Mouse (Mus musculus): ENCODE results near the gene Nr6a1. TPM values are rescaled to one million over a fixed set of nuclear protein-coding genes. Genes with fewer than 3 reads are reported as not detected.

The Nr6a1 gene
- total RNA-seq, 2 experiments from 2014 or later: 1.6 to 2.6 TPM

DNA sequence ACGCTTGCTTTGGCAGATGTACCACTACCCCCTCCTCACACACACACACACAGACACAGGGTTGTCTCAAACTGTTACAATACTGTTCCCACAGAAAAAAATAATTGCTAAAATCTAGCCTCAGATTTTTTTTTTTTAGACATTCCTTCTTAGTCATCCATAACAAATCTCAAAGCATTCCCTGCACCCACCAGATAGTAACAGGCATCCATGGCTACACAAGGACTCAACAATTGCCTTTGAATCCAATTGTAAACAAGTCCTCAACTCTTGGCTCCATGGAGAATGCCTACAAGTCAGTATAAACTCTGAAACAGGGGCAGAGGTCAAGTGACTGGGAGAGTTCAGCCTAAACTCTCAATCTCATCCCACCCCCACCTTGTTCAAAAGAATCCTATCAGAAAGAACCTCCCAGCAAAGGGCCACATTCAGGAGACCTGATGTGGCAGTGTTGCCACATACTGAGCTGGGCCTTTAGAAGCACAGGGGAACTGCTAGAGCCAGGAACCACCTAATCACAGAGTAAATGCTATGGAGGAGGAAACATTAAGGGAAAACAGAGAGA lies 52.9 kb downstream of the Nr6a1 start:
- DNase-seq: no peak

DNA sequence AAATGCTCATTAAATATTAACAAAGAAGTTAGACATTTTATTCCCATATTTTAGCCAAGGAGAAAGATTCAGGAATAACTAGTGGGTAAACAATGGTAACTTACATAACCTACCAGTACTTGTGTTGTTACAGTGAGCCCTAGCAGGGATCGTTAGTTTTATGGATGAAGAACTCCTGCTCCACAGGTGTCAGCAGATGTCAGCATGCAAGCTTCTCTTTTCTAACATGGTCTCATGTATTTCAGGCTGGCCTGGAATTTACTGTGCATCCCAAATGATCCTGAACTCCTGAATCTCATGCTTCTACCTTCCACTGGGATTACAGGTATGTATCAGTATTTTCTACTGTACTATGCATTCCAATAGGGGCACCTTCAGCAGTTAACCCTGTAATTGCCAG lies 54.8 kb downstream of the Nr6a1 start:
- DNase-seq: no peak

DNA sequence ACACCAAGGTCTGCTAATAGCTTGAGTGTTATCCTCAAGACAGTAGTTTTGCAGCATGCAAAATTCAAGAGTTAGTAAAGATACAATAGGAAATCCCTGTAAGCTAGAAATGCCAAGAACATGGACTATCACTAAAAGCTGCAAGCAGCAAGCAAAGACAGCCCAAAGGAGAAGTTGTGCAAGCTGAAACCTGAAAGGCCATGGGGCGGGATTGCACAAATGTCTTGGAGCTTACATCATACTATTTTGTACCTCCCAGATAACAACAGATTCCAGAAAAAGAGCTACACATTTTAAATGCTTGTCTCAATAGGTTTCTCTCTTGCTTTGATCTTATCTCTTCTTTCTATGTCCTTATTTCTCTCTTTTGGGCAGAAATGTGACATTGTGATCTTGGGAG lies 60.8 kb downstream of the Nr6a1 start:
- no peak for DNase-seq

DNA sequence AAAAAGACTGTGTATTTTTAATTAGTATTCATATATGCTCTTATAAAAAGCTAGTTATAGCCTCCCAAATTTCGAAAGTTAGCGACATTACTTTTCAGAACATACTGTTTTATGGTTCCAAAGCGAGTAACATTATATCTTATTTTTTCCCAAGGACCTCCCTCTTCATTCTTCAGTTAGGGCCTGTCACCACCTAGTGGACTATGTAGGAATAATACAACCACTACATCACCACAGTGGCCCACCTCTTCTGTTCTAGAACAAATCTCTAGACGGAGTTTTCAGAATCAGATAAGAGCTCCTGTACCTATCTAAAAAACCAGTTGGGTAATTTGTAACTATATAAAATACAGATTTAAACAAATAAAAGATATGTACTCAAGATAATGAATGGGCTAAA lies 63.5 kb downstream of the Nr6a1 start:
- no peak for DNase-seq

DNA sequence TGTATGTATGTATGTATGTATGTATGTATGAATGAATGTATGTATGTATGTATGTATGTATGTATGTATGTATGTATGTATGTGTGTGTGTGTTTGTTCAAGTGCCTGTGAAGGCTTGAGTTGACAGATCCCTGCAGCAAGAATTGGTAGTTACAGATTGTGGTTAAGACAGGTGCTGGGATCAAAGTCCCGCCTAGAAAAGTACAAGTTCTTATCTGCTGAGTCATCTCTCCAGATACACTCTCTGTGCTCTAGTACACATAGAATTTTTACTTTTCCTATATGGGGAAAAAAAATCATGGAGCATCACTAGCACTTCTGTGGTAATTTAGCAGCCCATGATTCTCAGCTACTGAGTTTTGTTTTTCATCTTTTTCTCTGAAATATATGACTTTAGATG lies 75.7 kb downstream of the Nr6a1 start:
- no peak for DNase-seq

DNA sequence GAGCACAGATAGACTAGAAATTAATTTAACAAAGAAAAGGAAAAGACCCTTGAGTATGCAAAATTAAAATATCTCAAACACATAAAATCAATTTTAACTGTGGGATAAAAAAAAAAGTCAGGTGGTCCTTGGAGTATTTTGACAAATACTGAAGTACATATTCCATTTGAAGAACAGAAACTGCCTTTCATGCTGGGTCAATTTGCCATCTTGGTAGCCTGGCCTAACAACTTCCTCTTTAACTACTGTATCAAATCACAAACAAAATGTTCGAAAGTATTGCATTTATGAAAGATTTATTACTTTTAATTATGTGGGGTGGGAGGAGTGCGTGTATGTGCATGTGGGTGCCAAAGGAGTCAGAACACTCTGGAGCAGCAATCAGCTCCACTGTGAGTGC lies 81.2 kb downstream of the Nr6a1 start:
- no peak for DNase-seq

DNA sequence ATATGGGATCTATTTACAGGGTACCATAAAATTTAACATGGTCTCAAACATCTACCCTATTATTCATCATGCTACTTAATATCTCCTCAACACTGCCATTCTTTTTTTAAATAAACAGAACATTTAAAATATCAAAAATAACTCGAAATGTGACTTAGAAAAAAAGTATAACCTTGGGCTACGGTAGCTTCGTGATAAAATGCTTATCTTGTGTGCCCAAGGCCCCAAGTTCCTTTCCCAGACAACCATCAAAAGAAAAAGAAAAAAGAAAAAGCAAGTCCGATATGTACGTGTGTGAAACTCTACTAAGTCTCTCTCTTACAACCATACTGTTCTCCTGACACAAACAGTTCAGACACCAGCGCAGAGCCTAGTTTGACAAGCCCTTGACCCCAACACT lies 92.0 kb downstream of the Nr6a1 start:
- DNase-seq: no peak

DNA sequence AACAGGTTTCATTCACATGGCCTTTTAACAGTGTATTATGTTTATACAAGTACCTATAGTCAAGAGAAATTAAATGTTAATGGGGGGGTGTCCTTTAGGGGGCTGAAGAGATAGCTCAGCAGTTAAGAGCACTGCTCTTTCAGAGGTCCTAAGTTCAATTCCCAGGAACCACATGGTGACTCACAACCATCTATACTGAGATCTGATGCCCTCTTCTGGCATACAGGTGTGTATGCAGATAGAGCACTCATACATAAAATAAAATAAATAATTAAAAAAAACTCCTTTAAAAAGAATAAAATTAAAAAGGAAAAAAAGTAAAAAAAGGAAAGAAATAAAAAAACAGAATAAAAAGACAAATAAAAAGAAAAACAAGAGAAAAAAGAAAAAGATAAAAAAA lies 95.5 kb downstream of the Nr6a1 start:
- DNase-seq: no peak

DNA sequence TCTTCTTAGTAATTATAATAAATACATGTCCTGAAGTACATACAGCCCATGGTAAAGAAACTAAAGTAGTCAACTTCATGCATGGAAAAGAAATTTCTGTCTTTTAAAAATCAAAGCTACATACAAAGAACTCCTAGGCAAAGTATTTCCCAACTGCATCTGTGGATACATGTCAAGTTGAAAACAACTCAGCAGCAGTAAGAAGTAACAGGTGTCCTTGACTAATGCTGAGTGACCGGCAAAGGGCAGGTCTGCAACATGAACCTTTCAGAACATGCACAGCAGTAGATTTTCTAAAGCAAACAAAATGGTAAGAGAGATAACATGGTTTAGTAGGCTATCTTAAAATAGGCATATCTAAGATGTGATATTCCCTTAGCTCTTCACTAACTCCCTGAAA lies 98.0 kb downstream of the Nr6a1 start:
- DNase-seq: no peak

DNA sequence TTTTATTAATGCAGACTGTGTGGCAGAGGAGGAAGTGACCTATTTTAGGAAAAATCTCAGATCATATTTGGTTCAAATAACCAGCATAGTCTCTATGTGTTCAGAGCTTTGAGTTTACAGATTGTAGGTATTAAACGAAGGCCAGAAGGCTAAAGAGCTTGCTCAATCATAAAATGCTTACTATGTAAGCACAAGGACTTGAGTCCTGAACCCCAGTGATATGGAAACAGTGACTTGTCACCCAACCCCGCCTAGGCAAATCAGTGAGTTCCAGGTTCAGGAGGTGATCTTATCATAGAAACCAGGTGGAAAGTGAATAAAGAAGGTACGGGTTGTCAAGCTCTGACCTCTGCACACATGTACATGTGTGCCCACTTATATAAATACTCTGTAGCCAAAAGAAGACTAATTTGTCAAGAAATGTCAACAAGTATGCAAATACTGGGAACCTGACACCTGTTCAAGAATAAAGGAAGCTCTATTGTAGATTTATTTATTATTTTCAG lies 99.6 kb downstream of the Nr6a1 start:
- DNase-seq: no peak

DNA sequence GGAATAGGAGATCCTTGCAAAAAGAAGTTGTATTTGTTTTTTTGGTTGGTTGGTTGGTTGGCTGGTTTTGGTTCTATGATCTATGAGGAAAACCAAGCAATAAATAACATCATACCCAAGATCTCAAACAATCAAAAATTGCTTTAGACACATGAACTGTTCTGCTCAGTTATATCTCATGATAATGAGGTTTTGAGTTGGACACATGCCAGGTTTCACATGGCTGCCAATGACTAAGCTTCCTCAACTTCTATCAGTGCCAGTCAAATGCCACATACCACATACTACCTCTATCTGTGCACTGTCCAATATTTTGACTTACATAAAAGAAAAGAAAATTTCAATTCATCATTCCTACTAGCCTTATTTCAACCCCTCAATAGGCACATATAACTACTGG lies 101.3 kb downstream of the Nr6a1 start:
- no peak for DNase-seq

DNA sequence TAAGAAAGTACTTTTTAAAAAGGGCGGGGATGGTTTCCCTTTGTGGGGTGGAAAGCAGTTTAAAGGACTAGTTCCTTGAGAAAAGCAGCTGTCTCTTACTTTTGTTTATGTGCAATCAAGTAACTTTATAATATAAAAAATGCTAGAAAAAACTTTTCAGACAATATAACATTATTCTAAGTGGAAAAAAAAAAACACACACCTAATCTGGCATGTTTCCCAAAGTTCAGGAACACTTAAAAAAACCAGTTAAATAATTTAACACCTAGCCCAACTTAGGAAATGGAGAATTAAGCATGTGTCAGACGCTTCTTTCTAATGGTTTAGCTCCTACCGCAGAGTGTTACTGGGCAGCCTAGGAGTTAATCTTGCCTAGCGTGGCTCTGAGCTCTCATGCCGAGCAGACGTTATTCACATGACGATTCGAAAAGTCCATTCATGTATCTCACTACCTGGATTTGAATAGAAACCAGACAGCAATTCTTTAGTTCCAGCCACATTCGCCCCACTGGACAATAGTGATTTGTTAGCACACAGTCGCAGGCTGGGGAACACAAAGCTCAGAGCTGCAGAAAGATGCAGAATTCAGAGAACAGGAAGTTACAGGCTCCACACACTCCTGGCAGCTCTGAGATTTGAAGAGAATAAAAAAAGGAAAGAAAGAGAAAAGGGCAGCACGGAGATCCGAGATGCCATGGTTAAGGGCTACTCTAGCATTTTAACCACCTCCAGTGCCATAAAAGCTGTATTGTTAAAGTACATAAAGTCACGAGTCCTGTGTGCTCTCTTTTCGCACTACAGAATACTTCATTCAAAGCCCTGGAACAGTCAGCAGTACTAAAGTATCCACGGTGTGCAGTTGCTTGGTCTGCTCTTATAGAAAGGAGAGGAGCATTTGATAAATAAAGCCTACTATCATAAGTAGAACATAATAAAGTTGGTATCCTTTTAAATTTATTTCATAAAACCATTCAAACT lies 102.4 kb downstream of the Nr6a1 start:
- peak; percentile 7 for DNase-seq

DNA sequence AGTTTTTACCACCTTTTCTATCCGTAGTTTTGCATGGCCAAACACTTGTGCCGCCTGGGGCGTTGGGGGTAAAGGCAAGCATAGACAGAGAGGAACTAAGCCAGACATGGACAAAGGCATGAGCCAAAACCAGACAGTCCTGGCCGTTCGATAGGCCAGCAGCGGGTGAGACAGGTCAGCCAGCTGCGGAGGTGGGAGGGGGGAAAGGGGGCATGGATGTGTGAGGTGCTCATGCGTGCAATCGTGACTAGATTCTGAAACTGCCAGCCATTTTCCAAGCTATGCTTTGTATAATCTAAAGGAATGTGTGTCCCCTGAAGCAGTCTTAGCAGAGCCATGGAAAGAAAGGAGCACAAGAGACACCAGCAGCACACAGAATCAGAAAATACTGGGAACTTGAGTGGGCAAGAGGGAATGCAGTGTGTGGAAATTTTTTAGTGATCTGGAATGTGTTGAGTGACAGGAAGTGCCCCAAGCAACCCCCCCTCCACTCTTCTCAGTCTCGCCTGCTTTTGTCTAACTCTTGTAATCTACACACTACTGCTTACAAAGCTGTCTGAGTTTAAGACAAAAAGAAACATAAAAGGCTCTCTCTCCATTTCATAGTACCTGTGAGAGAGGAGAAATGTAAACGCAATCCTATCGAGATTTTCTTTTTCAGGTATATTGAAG lies 103.4 kb downstream of the Nr6a1 start:
- peak; percentile 37 for DNase-seq

DNA sequence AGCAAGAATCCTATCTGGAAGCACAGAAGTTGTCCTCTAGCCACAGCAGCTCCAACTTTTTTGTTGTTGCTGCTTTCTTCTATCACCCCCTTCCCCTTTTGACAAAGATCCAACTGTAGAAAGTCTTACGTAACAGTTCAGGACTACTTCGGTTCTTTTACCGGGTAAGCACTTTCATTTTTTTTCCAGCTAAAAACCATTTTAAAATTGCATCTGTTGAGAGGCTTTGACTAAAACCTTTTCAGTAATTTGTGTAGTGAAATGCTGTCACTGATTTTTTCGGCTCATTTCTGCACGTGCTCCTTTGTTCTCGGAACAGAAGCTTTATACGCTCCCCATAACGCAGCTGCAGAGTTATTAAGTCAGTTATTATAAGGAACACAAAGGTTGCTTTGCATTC lies 104.1 kb downstream of the Nr6a1 start:
- no peak for DNase-seq

DNA sequence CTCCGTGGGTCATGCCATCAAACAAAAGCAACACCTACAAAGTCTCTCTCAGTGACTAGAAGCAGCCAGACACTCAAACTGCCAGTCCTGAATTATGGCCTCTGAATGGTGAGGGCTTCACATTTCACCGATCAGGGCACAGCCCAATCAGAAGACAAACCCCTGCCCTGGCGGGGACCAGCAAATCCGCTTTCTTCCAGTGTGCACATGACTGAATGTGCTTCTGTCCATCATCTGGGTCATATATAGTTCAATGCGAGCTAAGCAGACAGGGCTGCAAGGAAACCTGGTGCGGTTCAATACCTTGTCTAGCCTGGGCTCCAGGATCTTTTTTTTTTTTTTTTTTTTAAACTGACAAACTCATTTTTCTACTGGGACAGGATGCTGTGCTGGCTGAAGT lies 104.5 kb downstream of the Nr6a1 start:
- peak; percentile 52 for DNase-seq

DNA sequence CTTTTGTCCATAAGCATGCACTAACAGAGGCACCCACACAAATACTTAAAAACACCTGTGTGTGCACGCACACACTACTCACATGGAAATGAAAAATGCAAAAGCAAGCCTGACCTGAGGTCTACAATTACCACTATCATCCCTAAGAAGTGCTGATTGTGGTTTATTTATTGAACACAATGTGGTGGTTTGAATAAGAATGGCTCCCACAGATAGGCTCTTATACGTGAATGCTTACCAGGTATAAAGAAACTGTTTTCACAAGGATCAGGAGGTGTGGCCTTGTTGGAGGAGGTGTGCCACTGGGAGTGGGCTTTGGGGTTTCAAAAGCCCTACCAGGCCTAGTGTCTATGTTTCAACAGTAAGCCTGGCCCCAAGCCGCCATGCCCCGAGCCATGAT lies 110.0 kb downstream of the Nr6a1 start:
- DNase-seq: no peak

DNA sequence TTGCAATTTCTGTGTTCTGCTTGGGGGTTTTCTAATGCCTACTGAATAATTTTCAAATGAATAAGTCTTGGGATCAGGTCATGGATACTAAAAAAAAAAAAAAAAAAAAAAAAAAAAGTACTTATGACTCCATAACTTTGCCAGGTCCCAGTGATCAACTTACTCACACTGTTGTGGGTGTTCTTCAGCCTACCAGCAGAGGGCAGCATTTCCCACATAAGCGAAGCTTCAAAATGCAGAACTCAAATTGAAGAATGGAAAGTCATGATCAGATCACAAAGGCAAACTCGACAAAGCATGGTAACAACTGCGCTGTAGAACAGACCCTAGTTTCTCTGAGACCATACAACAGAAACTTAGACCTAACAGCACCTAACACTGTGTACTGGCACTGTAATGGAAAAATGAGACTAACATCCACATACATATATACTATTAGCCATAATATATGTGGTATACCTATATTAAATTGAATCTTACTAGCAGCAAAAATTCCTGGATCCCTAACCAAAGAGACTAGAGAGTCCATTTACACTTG lies 130.3 kb downstream of the Nr6a1 start:
- peak; percentile 80 for DNase-seq

DNA sequence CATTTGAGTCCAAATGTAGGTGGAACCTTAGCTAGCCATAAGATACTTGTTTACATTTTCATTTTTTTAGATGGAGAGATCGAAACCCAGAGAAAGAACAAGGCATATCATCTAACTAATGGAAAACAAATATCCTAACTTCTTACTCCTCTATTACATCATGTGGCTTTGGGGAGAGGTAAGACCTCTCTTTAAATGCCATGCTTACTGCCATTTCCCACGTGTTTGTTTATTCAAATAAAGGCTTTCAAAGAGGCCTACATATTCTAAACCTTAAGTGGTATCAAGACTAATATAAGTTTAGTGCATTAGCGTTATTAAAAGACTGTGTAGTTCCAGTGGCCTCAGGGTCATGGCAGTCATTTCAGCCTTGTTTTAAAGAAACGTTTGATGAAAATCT lies 140.2 kb downstream of the Nr6a1 start:
- DNase-seq: no peak

DNA sequence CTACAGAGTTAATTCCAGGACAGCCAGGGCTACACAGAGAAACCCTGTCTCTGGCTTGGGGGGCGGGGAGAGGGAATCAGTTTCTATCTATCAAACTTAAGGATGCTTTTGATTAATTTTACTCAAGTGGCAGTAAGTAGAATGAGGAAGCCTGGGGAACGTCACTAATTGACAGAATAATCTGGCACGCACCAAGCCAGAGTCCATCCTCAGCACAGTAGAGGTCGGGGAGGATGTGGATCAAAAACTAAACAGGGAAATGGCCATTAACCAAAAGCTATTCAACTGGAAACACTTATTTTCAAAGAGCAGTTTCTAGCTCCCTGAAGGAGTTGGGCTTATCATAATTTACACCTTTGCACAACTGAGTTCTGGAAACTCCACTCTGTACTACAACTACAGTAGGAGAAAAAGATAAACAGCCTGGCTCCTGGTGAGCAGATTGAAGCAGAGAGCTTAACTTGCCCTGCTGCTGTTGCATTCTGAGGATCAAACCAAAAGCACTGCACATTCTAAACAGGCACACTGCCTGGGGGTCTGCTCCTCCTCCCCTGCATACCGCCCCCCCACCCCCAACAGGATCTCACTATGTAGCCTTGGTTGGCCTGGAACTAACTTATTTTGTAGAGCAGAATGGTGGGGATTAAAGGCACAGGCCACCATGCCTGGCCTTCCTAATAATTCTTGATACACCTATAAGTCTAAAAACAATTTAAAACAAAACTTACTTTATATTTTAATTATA lies 141.1 kb downstream of the Nr6a1 start:
- no peak for DNase-seq

DNA sequence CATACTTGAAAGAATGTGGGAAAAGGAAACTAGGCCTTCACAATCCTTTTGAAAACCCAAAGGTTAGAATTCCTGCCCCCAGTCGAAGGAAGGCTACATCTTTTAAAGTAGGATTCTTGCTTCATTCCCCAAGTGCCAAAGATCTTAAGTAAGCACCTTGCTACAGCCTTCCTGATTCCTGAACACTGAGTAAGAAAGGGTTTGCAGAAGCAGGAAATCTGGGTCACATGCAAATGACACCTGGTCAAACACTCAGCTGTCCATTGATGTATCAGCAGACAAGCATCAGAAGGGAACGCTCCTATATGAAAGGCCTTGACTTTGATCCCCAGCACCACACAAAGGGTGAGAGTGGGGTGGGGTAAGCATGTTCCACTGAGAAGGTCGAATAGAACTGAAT lies 142.4 kb downstream of the Nr6a1 start:
- DNase-seq: no peak

DNA sequence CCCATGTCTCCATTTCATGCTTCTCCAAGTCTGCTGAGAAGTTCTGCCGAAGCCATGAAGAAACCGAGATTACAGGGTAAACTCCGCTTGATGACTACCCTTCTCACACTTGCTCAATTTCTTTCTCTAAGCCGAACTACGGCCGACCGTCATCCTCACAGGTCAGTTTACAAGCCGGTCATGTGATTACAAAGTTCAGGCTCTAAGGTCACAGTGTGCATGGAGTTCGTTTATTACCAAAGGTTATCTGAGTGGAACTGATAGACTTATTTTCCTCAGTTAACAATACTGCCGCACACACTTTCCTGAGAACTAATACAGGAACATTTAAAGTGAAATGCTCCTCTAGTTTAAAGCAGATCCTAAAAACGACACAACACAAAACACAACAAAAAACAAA lies 143.1 kb downstream of the Nr6a1 start:
- no peak for DNase-seq

DNA sequence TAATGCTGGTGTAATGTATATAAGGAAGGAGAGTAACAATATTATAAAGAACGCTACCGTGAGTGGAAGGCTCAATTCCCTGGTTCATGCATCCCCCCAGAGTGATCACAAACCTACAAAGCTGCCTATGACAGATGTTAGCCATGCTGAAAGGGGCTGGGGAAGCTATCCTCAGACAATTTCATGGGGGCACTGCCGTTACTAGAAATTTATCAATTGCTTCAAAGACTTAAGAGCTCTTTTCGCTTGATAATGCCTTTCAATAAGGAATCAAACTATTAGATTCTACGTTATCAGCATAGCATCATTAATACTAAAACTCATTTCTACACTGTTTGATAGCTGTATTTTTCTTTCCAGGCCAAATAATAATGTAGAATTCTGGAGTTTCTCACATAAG lies 144.1 kb downstream of the Nr6a1 start:
- DNase-seq: no peak
